Mouse (Mus musculus) erythroblast, embryonic 14.5 days (primary cell): ENCODE data around the gene Mrps2. TPM values are rescaled to one million over a fixed set of nuclear protein-coding genes. Genes with fewer than 3 reads are reported as not detected.

Experiments used
- H3K27me3 ChIP-seq: 2 replicates; pipeline ENCODE4 v1.6.1; 2012; ENCODE audit warnings: inconsistent platforms; ENCODE audit not compliant: control insufficient read depth
- H3K36me3 ChIP-seq: 2 replicates; pipeline ENCODE4 v1.6.1; 2012; ENCODE audit warnings: mild to moderate bottlenecking, inconsistent platforms; ENCODE audit not compliant: control insufficient read depth
- H3K4me1 ChIP-seq: 2 replicates; pipeline ENCODE4 v1.6.1; 2012; ENCODE audit warnings: inconsistent platforms; ENCODE audit not compliant: control insufficient read depth
- H3K4me3 ChIP-seq: replicated peaks from 2 replicates; pipeline ENCODE3; 2012; ENCODE audit warnings: moderate library complexity, mild to moderate bottlenecking, inconsistent platforms
- H3K9me3 ChIP-seq: 2 replicates; pipeline ENCODE4 v1.6.1; 2012; ENCODE audit warnings: low read length, inconsistent platforms, mixed read lengths; ENCODE audit not compliant: control insufficient read depth
- GATA1 ChIP-seq: IDR thresholded peaks from 2 replicates; pipeline ENCODE4 v1.6.1; 2012; ENCODE audit warnings: low read length, inconsistent platforms, mixed read lengths
- TAL1 ChIP-seq: IDR thresholded peaks from 3 replicates; pipeline ENCODE4 v1.6.1; 2012; ENCODE audit warnings: low read length, inconsistent platforms, mixed read lengths
- polyA plus RNA-seq: library from polyadenylated mRNA; stranded (reverse); fragments of >175 nt; gene quantifications from 2 replicates; pipeline ENCODE4 v1.2.3, GENCODE M21; 2012

Gene Mrps2
- polyA plus RNA-seq, 1 experiment: 1.5 TPM

GRCm38 (mm10) chr2:28445082-28445481 is 22.8 kb upstream of the Mrps2 start:
- no peak overlapping the region for H3K4me3 ChIP-seq
- H3K27me3 ChIP-seq: peaks cover 44% of the 10 kb centered on the region
- no peaks in the 10 kb centered on the region for H3K4me1 ChIP-seq
- H3K36me3 ChIP-seq: no peaks in the 10 kb centered on the region
- TF ChIP-seq TAL1 (no peak), GATA1 (no peak)
- no peaks in the 10 kb centered on the region for H3K9me3 ChIP-seq

- H3K9me3 ChIP-seq: no peaks in the 10 kb centered on the region
- H3K36me3 ChIP-seq: no peaks in the 10 kb centered on the region
- peak overlapping the region; percentile 37 for H3K4me3 ChIP-seq
- no peaks in the 10 kb centered on the region for H3K4me1 ChIP-seq
- no peak for TF ChIP-seq GATA1
- TF ChIP-seq TAL1: no peak
- peaks cover 44% of the 10 kb centered on the region for H3K27me3 ChIP-seq
Measured at GRCm38 (mm10) chr2:28446181-28446514, 21.7 kb upstream of the Mrps2 start.

GRCm38 (mm10) chr2:28446515-28447314 is 21.2 kb upstream of the Mrps2 start, which contains the start of gene Ppp1r26:
Ppp1r26 (plus strand) TSS chr2:28446800.
- H3K9me3 ChIP-seq: no peaks in the 10 kb centered on the region
- peak within 1 kb of the TSS; percentile 37 for H3K4me3 ChIP-seq
- H3K4me1 ChIP-seq: no peaks in the 10 kb centered on the region
- H3K36me3 ChIP-seq: no peaks in the 10 kb centered on the region
- TF ChIP-seq GATA1: no peak
- no peak for TF ChIP-seq TAL1
- peaks cover 44% of the 10 kb centered on the region for H3K27me3 ChIP-seq

GRCm38 (mm10) chr2:28447315-28447670 is 20.6 kb upstream of the Mrps2 start:
- Histone ChIP-seq H3K27me3 (peaks cover 44% of the 10 kb centered on the region), H3K4me3 (no peak overlapping the region)

GRCm38 (mm10) chr2:28451663-28452062 is 16.2 kb upstream of the Mrps2 start:
- Histone ChIP-seq H3K36me3 (no peaks in the 10 kb centered on the region), H3K27me3 (peaks cover 24% of the 10 kb centered on the region), H3K9me3 (no peaks in the 10 kb centered on the region), H3K4me3 (no peak overlapping the region), H3K4me1 (no peaks in the 10 kb centered on the region)
- TF ChIP-seq TAL1 (no peak), GATA1 (no peak)

More at GRCm38 (mm10) chr2:28447315-28447670, 20.6 kb upstream of the Mrps2 start:
- H3K36me3 ChIP-seq: no peaks in the 10 kb centered on the region
- TF ChIP-seq GATA1: no peak
- no peak for TF ChIP-seq TAL1
- no peaks in the 10 kb centered on the region for H3K4me1 ChIP-seq
- no peaks in the 10 kb centered on the region for H3K9me3 ChIP-seq

GRCm38 (mm10) chr2:28453539-28453938 is 14.3 kb upstream of the Mrps2 start:
- Histone ChIP-seq H3K27me3 (peaks cover 6% of the 10 kb centered on the region), H3K4me1 (no peaks in the 10 kb centered on the region), H3K4me3 (no peak overlapping the region), H3K9me3 (no peaks in the 10 kb centered on the region), H3K36me3 (no peaks in the 10 kb centered on the region)
- no peak for TF ChIP-seq GATA1
- TF ChIP-seq TAL1: no peak

- Histone ChIP-seq H3K9me3 (no peaks in the 10 kb centered on the region), H3K4me3 (no peak overlapping the region), H3K36me3 (no peaks in the 10 kb centered on the region), H3K27me3 (peaks cover 2% of the 10 kb centered on the region; the same call in 1 of the 2 replicates), H3K4me1 (no peaks in the 10 kb centered on the region)
- TF ChIP-seq GATA1 (no peak), TAL1 (no peak)
Measured at GRCm38 (mm10) chr2:28456616-28457015, 11.2 kb upstream of the Mrps2 start.

- Histone ChIP-seq H3K4me1 (peaks cover 13% of the 10 kb centered on the region), H3K9me3 (no peaks in the 10 kb centered on the region), H3K4me3 (no peak overlapping the region), H3K27me3 (peaks cover 39% of the 10 kb centered on the region), H3K36me3 (peaks cover 2% of the 10 kb centered on the region)
- TF ChIP-seq TAL1: no peak
Measured at GRCm38 (mm10) chr2:28463919-28464318, 3.9 kb upstream of the Mrps2 start.

GRCm38 (mm10) chr2:28464919-28465318 is 2.9 kb upstream of the Mrps2 start:
- H3K9me3 ChIP-seq: no peaks in the 10 kb centered on the region
- H3K36me3 ChIP-seq: peaks cover 12% of the 10 kb centered on the region
- peaks cover 39% of the 10 kb centered on the region for H3K27me3 ChIP-seq
- no peak overlapping the region for H3K4me3 ChIP-seq
- TF ChIP-seq GATA1 (no peak), TAL1 (no peak)
- H3K4me1 ChIP-seq: peaks cover 19% of the 10 kb centered on the region
